Mouse (Mus musculus) CH12.LX (cell line): Measurements from ENCODE around the gene Ccdc169.

Source experiments
- CTCF ChIP-seq, 2 experiments: IDR thresholded peaks in 1 of 2; conservative IDR thresholded peaks in 1 of 2; 2 replicates each; pipeline ENCODE4 v1.5.1; 2011 to 2012; ENCODE audit warnings: low read depth in 2 of 2, low read length in 2 of 2, improper control_type of control experiment in 1 of 2, inconsistent platforms in 1 of 2, mild to moderate bottlenecking in 1 of 2, moderate library complexity in 1 of 2
- ELF1 ChIP-seq: IDR thresholded peaks from 2 replicates; pipeline ENCODE4 v1.6.1; 2014; ENCODE audit warnings: low read depth, mild to moderate bottlenecking, inconsistent platforms, low read length, improper control_type of control experiment
- EP300 ChIP-seq: IDR thresholded peaks from 2 replicates; pipeline ENCODE4 v1.6.1; 2011; ENCODE audit warnings: low read length, improper control_type of control experiment
- HCFC1 ChIP-seq: IDR thresholded peaks from 2 replicates; pipeline ENCODE4 v1.6.1; 2012; ENCODE audit warnings: low read depth, mild to moderate bottlenecking, inconsistent platforms, low read length, improper control_type of control experiment
- MAFK ChIP-seq: IDR thresholded peaks from 2 replicates; pipeline ENCODE4 v1.6.1; 2011; ENCODE audit warnings: low read length, improper control_type of control experiment; ENCODE audit not compliant: insufficient replicate concordance
- MAX ChIP-seq: IDR thresholded peaks from 2 replicates; pipeline ENCODE4 v1.6.1; 2011; ENCODE audit warnings: low read length, improper control_type of control experiment
- POLR2A ChIP-seq: IDR thresholded peaks from 2 replicates; pipeline ENCODE4 v1.6.1; 2011; ENCODE audit warnings: low read depth, mild to moderate bottlenecking, improper control_type of control experiment, low read length
- POLR2AphosphoS2 ChIP-seq: IDR thresholded peaks from 2 replicates; pipeline ENCODE4 v1.6.1; 2011; ENCODE audit warnings: low read depth, low read length, improper control_type of control experiment
- SIN3A ChIP-seq: IDR thresholded peaks from 2 replicates; pipeline ENCODE4 v1.6.1; 2012; ENCODE audit warnings: low read length, improper control_type of control experiment, inconsistent platforms
- USF1 ChIP-seq: IDR thresholded peaks from 2 replicates; pipeline ENCODE4 v1.6.1; 2014; ENCODE audit warnings: low read depth, mild to moderate bottlenecking, inconsistent platforms, low read length, improper control_type of control experiment
- ZKSCAN1 ChIP-seq: IDR thresholded peaks from 2 replicates; pipeline ENCODE4 v1.6.1; 2012; ENCODE audit warnings: low read depth, inconsistent platforms, low read length, improper control_type of control experiment, borderline replicate concordance
- ZNF384 ChIP-seq: IDR thresholded peaks from 2 replicates; pipeline ENCODE4 v1.6.1; 2012; ENCODE audit warnings: low read depth, low read length, improper control_type of control experiment, inconsistent platforms

GRCm38 (mm10) chr3:55151656-55152433 lies 14.7 kb downstream of the Ccdc169 start:
- TF ChIP-seq USF1 (no peak), CTCF (conservative IDR thresholded peaks at IDR 0.05 in 1 of 2, IDR thresholded peaks at IDR 0.05 in 1 of 2; ENCODE audit: low read depth in 2 of 2, low read length in 2 of 2) (peak; percentile 55 to 72), EP300 (no peak), ZNF384 (no peak), POLR2A (no peak), MAFK (no peak), POLR2AphosphoS2 (no peak), SIN3A (no peak), ZKSCAN1 (no peak), ELF1 (no peak), HCFC1 (no peak), MAX (no peak)
